Mouse (Mus musculus) midbrain, postnatal 0 days (tissue): ENCODE measurements around the gene Ccdc113. TPM values are rescaled to one million over a fixed set of nuclear protein-coding genes. Genes with fewer than 3 reads are reported as not detected.

Source experiments
- ATAC-seq: fragments of 200-750 bp; cut with Nextera tagmentation; 2 replicates; pipeline ENCODE4 v1.8.0; 2017; ENCODE audit warnings: moderate number of reproducible peaks, mild to moderate bottlenecking, moderate TSS enrichment, moderate library complexity; ENCODE audit not compliant: low FRiP score
- DNase-seq: peaks from one replicate; pipeline ENCODE4 v3.0.0-alpha.2; 2015; ENCODE audit warnings: low spot score
- H3K27ac ChIP-seq: fragments of 300-500 bp; sonication (generic); 2 replicates; pipeline ENCODE4 v1.5.1; 2014; ENCODE audit warnings: low read depth, mild to moderate bottlenecking, low read length, mixed read lengths
- H3K27me3 ChIP-seq: fragments of 300-500 bp; sonication (generic); 2 replicates; pipeline ENCODE4 v1.6.1; 2014; ENCODE audit warnings: low read length, control low read depth, mixed read lengths; ENCODE audit not compliant: insufficient read depth
- H3K36me3 ChIP-seq: fragments of 300-500 bp; sonication (generic); 2 replicates; pipeline ENCODE4 v1.6.1; 2014; ENCODE audit warnings: low read length, control low read depth, mixed read lengths; ENCODE audit not compliant: insufficient read depth
- H3K4me1 ChIP-seq: fragments of 300-500 bp; sonication (generic); 2 replicates; pipeline ENCODE4 v1.6.1; 2014; ENCODE audit warnings: mild to moderate bottlenecking, control low read depth, antibody characterized with exemption, low read length, mixed read lengths; ENCODE audit not compliant: insufficient read depth
- H3K4me2 ChIP-seq: fragments of 300-500 bp; sonication (generic); 2 replicates; pipeline ENCODE4 v1.6.1; 2014; ENCODE audit warnings: low read depth, mild to moderate bottlenecking, low read length, mixed read lengths; ENCODE audit not compliant: poor library complexity, severe bottlenecking
- H3K4me3 ChIP-seq: fragments of 300-500 bp; sonication (generic); 2 replicates; pipeline ENCODE4 v1.5.1; 2014; ENCODE audit warnings: low read depth, mild to moderate bottlenecking, low read length, moderate library complexity
- H3K9ac ChIP-seq: fragments of 300-500 bp; sonication (generic); replicated peaks from 2 replicates; pipeline ENCODE4 v1.6.1; 2014; ENCODE audit warnings: mild to moderate bottlenecking, low read length, moderate library complexity, mixed read lengths; ENCODE audit not compliant: poor library complexity, severe bottlenecking
- H3K9me3 ChIP-seq: fragments of 300-500 bp; sonication (generic); 2 replicates; pipeline ENCODE4 v1.6.1; 2016; ENCODE audit warnings: low read length, control low read depth
- CTCF ChIP-seq: IDR thresholded peaks from 2 replicates; pipeline ENCODE4 v1.5.1; 2016; ENCODE audit warnings: antibody characterized with exemption, mild to moderate bottlenecking
- WGBS: fragments of 180-500 bp; shearing (Covaris S2); extraction: QIAGEN DNeasy Blood & Tissue Kit; methylation state at CpG from one replicate; pipeline ENCODE4 v1.1.7; 2014; 5-methylcytosine and 5-hydroxymethylcytosine counted together
- polyA plus RNA-seq: library from polyadenylated mRNA; unstranded; fragments of >200 nt; fragmentation: Nextera tagmentation; extraction: Ambion mirVana; gene quantifications from 2 replicates; pipeline ENCODE4 v1.2.1, GENCODE M21; 2015
- total RNA-seq: library from RNA; depleted of rRNA; stranded (reverse); fragments of >200 nt; gene quantifications from 2 replicates; pipeline ENCODE4 v1.2.3, GENCODE M21; 2014

The Ccdc113 gene
- total and polyA plus RNA-seq, 2 experiments from 2014 or later = 3.2 to 4.0 TPM

DNA sequence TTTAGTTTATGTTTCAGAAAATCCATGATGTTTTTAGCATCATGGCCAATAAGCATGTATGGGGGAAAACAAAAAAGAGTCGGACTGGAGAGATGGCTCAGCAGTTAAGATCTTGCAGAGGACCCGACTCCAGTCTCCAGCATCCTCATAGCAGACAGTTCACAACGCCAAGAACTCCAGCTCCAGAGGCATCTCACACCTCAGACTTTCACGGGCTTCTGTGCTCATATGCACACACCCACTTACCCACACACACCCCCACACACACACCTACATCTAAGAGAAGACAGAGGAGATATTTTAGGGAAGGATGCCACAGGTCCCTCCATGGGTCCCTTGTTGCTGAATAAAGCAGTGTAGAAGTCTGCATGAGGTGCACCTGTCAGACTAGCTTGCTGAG, 56.7 kb downstream of the Ccdc113 start:
- TF ChIP-seq CTCF = no peak
- no peak for ATAC-seq
- WGBS = 82% methylated on average over 4 of the region's 4 CpGs
- no peaks in the 10 kb centered on the region for H3K27me3 ChIP-seq
- H3K9me3 ChIP-seq = no peaks in the 10 kb centered on the region
- no peak overlapping the region for H3K4me2 ChIP-seq
- DNase-seq = no peak
- H3K4me3 ChIP-seq = no peak overlapping the region
- no peak overlapping the region for H3K9ac ChIP-seq
- no peaks in the 10 kb centered on the region for H3K36me3 ChIP-seq
- H3K4me1 ChIP-seq = no peaks in the 10 kb centered on the region
- no peak overlapping the region for H3K27ac ChIP-seq

GRCm38 (mm10) chr8:95592131-95592780, 58.4 kb downstream of the Ccdc113 start:
- no peak for DNase-seq
- H3K27ac ChIP-seq = no peak overlapping the region
- no peaks in the 10 kb centered on the region for H3K36me3 ChIP-seq
- no peaks in the 10 kb centered on the region for H3K4me1 ChIP-seq
- no peaks in the 10 kb centered on the region for H3K27me3 ChIP-seq
- no peak overlapping the region for H3K4me2 ChIP-seq
- H3K9ac ChIP-seq = no peak overlapping the region
- no peak for TF ChIP-seq CTCF
- H3K9me3 ChIP-seq = no peaks in the 10 kb centered on the region
- 91% methylated on average over 12 of the region's 12 CpGs for WGBS
- H3K4me3 ChIP-seq = no peak overlapping the region
- ATAC-seq = no peak

DNA sequence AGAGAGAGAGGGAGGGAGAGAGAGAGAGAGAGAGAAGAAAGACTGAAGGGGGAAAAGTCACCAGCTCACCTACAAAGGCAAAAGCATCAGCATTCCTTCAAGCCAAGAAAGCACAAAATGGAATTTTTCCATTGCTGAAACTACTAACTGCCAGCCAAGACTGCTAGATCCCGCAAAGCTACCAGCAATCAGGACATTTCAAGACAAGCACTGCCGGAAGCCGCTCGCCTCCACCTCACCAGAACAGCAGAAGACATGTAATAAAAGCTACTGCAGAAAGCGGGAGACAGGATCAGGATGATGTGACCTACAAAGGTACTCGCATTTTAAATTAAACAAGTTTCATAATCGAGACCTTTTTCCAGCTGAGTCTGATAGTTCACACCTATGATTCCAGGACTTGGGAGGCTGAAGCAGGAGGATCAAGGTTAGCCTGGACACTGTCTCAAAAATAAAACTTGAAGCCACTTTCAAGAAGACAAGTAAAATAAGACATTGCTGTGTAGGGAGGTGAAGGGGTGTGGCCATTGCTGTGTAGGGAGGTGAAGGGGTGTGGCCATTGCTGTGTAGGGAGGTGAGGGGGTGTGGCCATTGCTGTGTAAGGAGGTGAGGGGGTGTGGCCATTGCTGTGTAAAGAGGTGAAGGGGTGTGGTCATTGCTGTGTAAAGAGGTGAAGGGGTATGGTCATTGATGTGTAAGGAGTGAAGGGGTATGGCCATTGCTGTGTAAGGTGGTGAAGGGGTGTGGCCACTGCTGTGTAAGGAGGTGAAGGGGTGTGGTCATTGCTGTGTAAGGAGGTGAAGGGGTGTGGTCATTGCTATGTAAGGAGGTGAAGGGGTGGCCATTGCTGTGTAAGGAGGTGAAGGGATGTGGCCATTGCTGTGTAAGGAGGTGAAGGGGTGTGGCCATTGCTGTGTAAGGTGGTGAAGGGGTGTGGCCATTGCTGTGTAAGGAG, 59.8 kb downstream of the Ccdc113 start:
- no peak for ATAC-seq
- Histone ChIP-seq H3K36me3 (no peaks in the 10 kb centered on the region), H3K4me1 (no peaks in the 10 kb centered on the region), H3K27me3 (no peaks in the 10 kb centered on the region), H3K27ac (no peak overlapping the region), H3K4me3 (no peak overlapping the region), H3K9ac (no peak overlapping the region), H3K4me2 (no peak overlapping the region), H3K9me3 (no peaks in the 10 kb centered on the region)
- TF ChIP-seq CTCF = no peak
- DNase-seq = no peak
- 92% methylated on average over 7 of the region's 7 CpGs for WGBS

DNA sequence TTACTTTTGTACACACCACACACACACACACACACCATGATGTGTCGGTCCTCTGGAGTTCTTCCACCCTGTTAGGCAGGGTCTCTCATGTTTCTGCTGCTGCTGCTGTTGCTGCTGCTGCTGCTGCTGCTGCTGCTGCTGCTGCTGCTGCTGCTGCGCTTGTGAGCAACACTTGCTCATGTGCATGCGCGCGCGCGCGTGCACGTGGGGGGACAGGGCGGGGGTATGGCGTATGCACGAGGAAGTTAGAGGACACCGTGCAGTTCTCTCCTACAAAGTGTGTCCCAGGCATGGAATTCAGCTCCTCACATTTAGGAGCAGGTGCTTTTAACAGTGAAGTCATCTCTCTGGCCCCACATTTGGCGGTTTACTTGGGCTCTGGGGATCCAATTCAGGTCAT, 61.2 kb downstream of the Ccdc113 start:
- no peak for TF ChIP-seq CTCF
- DNase-seq (no peak), ATAC-seq (no peak)
- Histone ChIP-seq H3K9me3 (no peaks in the 10 kb centered on the region), H3K9ac (no peak overlapping the region), H3K36me3 (no peaks in the 10 kb centered on the region), H3K4me2 (0 out of 2 replicates have a peak overlapping the region, but pooled peaks have one; percentile 15), H3K27ac (no peak overlapping the region), H3K4me3 (no peak overlapping the region), H3K27me3 (no peaks in the 10 kb centered on the region), H3K4me1 (no peaks in the 10 kb centered on the region)
- WGBS = 86% methylated on average over 14 of the region's 14 CpGs

- ATAC-seq = no peak
- no peak overlapping the region for H3K4me2 ChIP-seq
- no peaks in the 10 kb centered on the region for H3K27me3 ChIP-seq
- no peak overlapping the region for H3K27ac ChIP-seq
- TF ChIP-seq CTCF = no peak
- H3K9ac ChIP-seq = no peak overlapping the region
- no peaks in the 10 kb centered on the region for H3K4me1 ChIP-seq
- no peaks in the 10 kb centered on the region for H3K36me3 ChIP-seq
- DNase-seq = no peak
- WGBS = 87% methylated on average over 4 of the region's 4 CpGs
- H3K4me3 ChIP-seq = no peak overlapping the region
- no peaks in the 10 kb centered on the region for H3K9me3 ChIP-seq
Measured at GRCm38 (mm10) chr8:95596841-95597241, 63.0 kb downstream of the Ccdc113 start.

DNA sequence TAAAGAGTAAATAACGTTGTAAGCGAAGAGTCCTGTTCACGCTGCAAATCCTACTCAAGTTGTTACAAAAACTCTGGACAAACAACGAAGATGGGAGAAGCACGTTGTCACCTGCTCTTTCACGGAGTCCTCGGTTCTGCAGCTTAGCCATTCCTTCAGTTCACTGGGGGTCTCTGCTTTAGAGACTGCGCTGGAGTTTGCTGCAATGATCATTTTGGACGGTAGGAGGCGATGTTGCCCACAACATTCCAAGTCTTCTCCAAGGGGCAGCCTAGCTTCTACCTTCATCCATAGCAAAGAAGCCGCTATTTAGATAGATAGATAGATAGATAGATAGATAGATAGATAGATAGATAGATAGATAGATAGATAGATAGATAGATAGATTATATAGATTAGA, 66.0 kb downstream of the Ccdc113 start:
- Histone ChIP-seq H3K27me3 (no peaks in the 10 kb centered on the region), H3K4me1 (no peaks in the 10 kb centered on the region), H3K9ac (no peak overlapping the region), H3K4me3 (no peak overlapping the region), H3K27ac (no peak overlapping the region), H3K4me2 (no peak overlapping the region), H3K36me3 (no peaks in the 10 kb centered on the region), H3K9me3 (no peaks in the 10 kb centered on the region)
- DNase-seq = peak; percentile 78
- TF ChIP-seq CTCF = peak; percentile 88
- 0 out of 2 replicates have a peak, but pooled peaks have one; percentile 60 for ATAC-seq
- 12% methylated on average over 11 of the region's 11 CpGs for WGBS
